Mouse (Mus musculus): ENCODE data around the gene Agps. TPM values are rescaled to one million over a fixed set of nuclear protein-coding genes. Genes with fewer than 3 reads are reported as not detected.

Gene Agps
- polyA plus RNA-seq, 1 experiment from 2014 or later = 32.5 TPM

- no peaks in the 10 kb centered on the region for H3K36me3 ChIP-seq (ENCODE audit: control insufficient read depth, insufficient read depth, low read length)
- no peak overlapping the region for H3K27ac ChIP-seq (replicated peaks; ENCODE audit: low read depth, low read length)
These were observed 26.2 kb upstream of the Agps start for GRCm38 (mm10) chr2:75805767-75806166.

GRCm38 (mm10) chr2:75806891-75807290 lies 25.1 kb upstream of the Agps start:
- H3K27me3 ChIP-seq (replicated peaks; ENCODE audit: control insufficient read depth, insufficient read depth, low read length) = no peaks in the 10 kb centered on the region
- no peak overlapping the region for H3K27ac ChIP-seq (replicated peaks; ENCODE audit: low read depth, low read length)
- H3K9me3 ChIP-seq (ENCODE audit: control insufficient read depth, low read length) = no peaks in the 10 kb centered on the region
- no peaks in the 10 kb centered on the region for H3K4me1 ChIP-seq (ENCODE audit: control insufficient read depth, insufficient read depth, low read length)
- H3K9ac ChIP-seq (ENCODE audit: low read depth, low read length) = no peak overlapping the region
- H3K4me2 ChIP-seq (ENCODE audit: low read depth, low read length) = no peak overlapping the region
- ATAC-seq (ENCODE audit: low read depth) (no peak), DNase-seq (ENCODE audit: low spot score) (no peak)
- H3K4me3 ChIP-seq (ENCODE audit: low read depth, low read length) = no peak overlapping the region
- WGBS = 93% methylated on average over 3 of the region's 3 CpGs
- no peaks in the 10 kb centered on the region for H3K36me3 ChIP-seq (ENCODE audit: control insufficient read depth, insufficient read depth, low read length)

More at GRCm38 (mm10) chr2:75805767-75806166, 26.2 kb upstream of the Agps start:
- Histone ChIP-seq H3K4me2 (ENCODE audit: low read depth, low read length) (no peak overlapping the region), H3K9me3 (ENCODE audit: control insufficient read depth, low read length) (no peaks in the 10 kb centered on the region), H3K9ac (ENCODE audit: low read depth, low read length) (no peak overlapping the region), H3K4me1 (ENCODE audit: control insufficient read depth, insufficient read depth, low read length) (no peaks in the 10 kb centered on the region), H3K4me3 (ENCODE audit: low read depth, low read length) (no peak overlapping the region), H3K27me3 (replicated peaks; ENCODE audit: control insufficient read depth, insufficient read depth, low read length) (no peaks in the 10 kb centered on the region)
- ATAC-seq (ENCODE audit: low read depth) (no peak), DNase-seq (ENCODE audit: low spot score) (no peak)
- 88% methylated on average over 6 of the region's 6 CpGs for WGBS

- H3K9ac ChIP-seq (ENCODE audit: low read depth, low read length) = no peak overlapping the region
- no peaks in the 10 kb centered on the region for H3K36me3 ChIP-seq (ENCODE audit: control insufficient read depth, insufficient read depth, low read length)
- 94% methylated on average over 5 of the region's 5 CpGs for WGBS
- no peaks in the 10 kb centered on the region for H3K4me1 ChIP-seq (ENCODE audit: control insufficient read depth, insufficient read depth, low read length)
- no peaks in the 10 kb centered on the region for H3K27me3 ChIP-seq (replicated peaks; ENCODE audit: control insufficient read depth, insufficient read depth, low read length)
- DNase-seq (ENCODE audit: low spot score) (no peak), ATAC-seq (ENCODE audit: low read depth) (no peak)
- no peak overlapping the region for H3K4me2 ChIP-seq (ENCODE audit: low read depth, low read length)
- no peak overlapping the region for H3K27ac ChIP-seq (replicated peaks; ENCODE audit: low read depth, low read length)
- H3K4me3 ChIP-seq (ENCODE audit: low read depth, low read length) = no peak overlapping the region
- no peaks in the 10 kb centered on the region for H3K9me3 ChIP-seq (ENCODE audit: control insufficient read depth, low read length)
These were observed 24.5 kb upstream of the Agps start for GRCm38 (mm10) chr2:75807460-75807859.

GRCm38 (mm10) chr2:75814880-75815279 lies 17.1 kb upstream of the Agps start:
- Histone ChIP-seq H3K4me3 (ENCODE audit: low read depth, low read length) (no peak overlapping the region), H3K27ac (replicated peaks; ENCODE audit: low read depth, low read length) (no peak overlapping the region), H3K4me1 (ENCODE audit: control insufficient read depth, insufficient read depth, low read length) (no peaks in the 10 kb centered on the region; the same call in 1 of the 2 replicates), H3K4me2 (ENCODE audit: low read depth, low read length) (no peak overlapping the region), H3K36me3 (ENCODE audit: control insufficient read depth, insufficient read depth, low read length) (no peaks in the 10 kb centered on the region), H3K9ac (ENCODE audit: low read depth, low read length) (no peak overlapping the region), H3K9me3 (ENCODE audit: control insufficient read depth, low read length) (no peaks in the 10 kb centered on the region), H3K27me3 (replicated peaks; ENCODE audit: control insufficient read depth, insufficient read depth, low read length) (no peaks in the 10 kb centered on the region)
- ATAC-seq (ENCODE audit: low read depth) (no peak), DNase-seq (ENCODE audit: low spot score) (no peak)
- WGBS = 59% methylated on average over 13 of the region's 13 CpGs

GRCm38 (mm10) chr2:75815521-75815920 lies 16.5 kb upstream of the Agps start:
- 54% methylated on average over 8 of the region's 8 CpGs for WGBS

GRCm38 (mm10) chr2:75816673-75817072 lies 15.3 kb upstream of the Agps start:
- H3K27ac ChIP-seq (replicated peaks; ENCODE audit: low read depth, low read length) = no peak overlapping the region
- H3K4me3 ChIP-seq (ENCODE audit: low read depth, low read length) = no peak overlapping the region
- WGBS = 81% methylated on average over 6 of the region's 6 CpGs
- no peak overlapping the region for H3K9ac ChIP-seq (ENCODE audit: low read depth, low read length)
- H3K27me3 ChIP-seq (replicated peaks; ENCODE audit: control insufficient read depth, insufficient read depth, low read length) = no peaks in the 10 kb centered on the region
- no peaks in the 10 kb centered on the region for H3K9me3 ChIP-seq (ENCODE audit: control insufficient read depth, low read length)
- ATAC-seq (ENCODE audit: low read depth) (no peak), DNase-seq (ENCODE audit: low spot score) (no peak)
- no peaks in the 10 kb centered on the region for H3K36me3 ChIP-seq (ENCODE audit: control insufficient read depth, insufficient read depth, low read length)
- no peak overlapping the region for H3K4me2 ChIP-seq (ENCODE audit: low read depth, low read length)
- no peaks in the 10 kb centered on the region; the same call in 1 of the 2 replicates for H3K4me1 ChIP-seq (ENCODE audit: control insufficient read depth, insufficient read depth, low read length)

More at GRCm38 (mm10) chr2:75815521-75815920, 16.5 kb upstream of the Agps start:
- H3K9ac ChIP-seq (ENCODE audit: low read depth, low read length) = no peak overlapping the region
- no peak overlapping the region for H3K4me3 ChIP-seq (ENCODE audit: low read depth, low read length)
- no peak for ATAC-seq (ENCODE audit: low read depth)
- no peaks in the 10 kb centered on the region for H3K9me3 ChIP-seq (ENCODE audit: control insufficient read depth, low read length)
- H3K36me3 ChIP-seq (ENCODE audit: control insufficient read depth, insufficient read depth, low read length) = no peaks in the 10 kb centered on the region
- H3K4me1 ChIP-seq (ENCODE audit: control insufficient read depth, insufficient read depth, low read length) = no peaks in the 10 kb centered on the region; the same call in 1 of the 2 replicates
- H3K4me2 ChIP-seq (ENCODE audit: low read depth, low read length) = no peak overlapping the region
- H3K27ac ChIP-seq (replicated peaks; ENCODE audit: low read depth, low read length) = no peak overlapping the region
- no peaks in the 10 kb centered on the region for H3K27me3 ChIP-seq (replicated peaks; ENCODE audit: control insufficient read depth, insufficient read depth, low read length)
- DNase-seq (ENCODE audit: low spot score) = no peak

- Histone ChIP-seq H3K9ac (ENCODE audit: low read depth, low read length) (no peak overlapping the region), H3K9me3 (ENCODE audit: control insufficient read depth, low read length) (no peaks in the 10 kb centered on the region), H3K4me2 (ENCODE audit: low read depth, low read length) (no peak overlapping the region), H3K4me1 (ENCODE audit: control insufficient read depth, insufficient read depth, low read length) (no peaks in the 10 kb centered on the region; the same call in 1 of the 2 replicates), H3K27me3 (replicated peaks; ENCODE audit: control insufficient read depth, insufficient read depth, low read length) (no peaks in the 10 kb centered on the region), H3K27ac (replicated peaks; ENCODE audit: low read depth, low read length) (no peak overlapping the region), H3K36me3 (ENCODE audit: control insufficient read depth, insufficient read depth, low read length) (no peaks in the 10 kb centered on the region), H3K4me3 (ENCODE audit: low read depth, low read length) (no peak overlapping the region)
- WGBS = 78% methylated on average over 7 of the region's 7 CpGs
- DNase-seq (ENCODE audit: low spot score) = no peak
- no peak for ATAC-seq (ENCODE audit: low read depth)
These were observed 13.3 kb upstream of the Agps start for GRCm38 (mm10) chr2:75818719-75819118.

GRCm38 (mm10) chr2:75819796-75820195 lies 12.2 kb upstream of the Agps start:
- no peak overlapping the region for H3K4me3 ChIP-seq (ENCODE audit: low read depth, low read length)
- no peaks in the 10 kb centered on the region for H3K36me3 ChIP-seq (ENCODE audit: control insufficient read depth, insufficient read depth, low read length)
- H3K4me1 ChIP-seq (ENCODE audit: control insufficient read depth, insufficient read depth, low read length) = no peaks in the 10 kb centered on the region; the same call in 1 of the 2 replicates
- H3K9me3 ChIP-seq (ENCODE audit: control insufficient read depth, low read length) = no peaks in the 10 kb centered on the region
- H3K27me3 ChIP-seq (replicated peaks; ENCODE audit: control insufficient read depth, insufficient read depth, low read length) = no peaks in the 10 kb centered on the region
- ATAC-seq (ENCODE audit: low read depth) = no peak
- 89% methylated on average over 3 of the region's 3 CpGs for WGBS
- no peak overlapping the region for H3K27ac ChIP-seq (replicated peaks; ENCODE audit: low read depth, low read length)
- DNase-seq (ENCODE audit: low spot score) = no peak
- no peak overlapping the region for H3K4me2 ChIP-seq (ENCODE audit: low read depth, low read length)
- H3K9ac ChIP-seq (ENCODE audit: low read depth, low read length) = no peak overlapping the region

- H3K9ac ChIP-seq (ENCODE audit: low read depth, low read length) = no peak overlapping the region
- H3K9me3 ChIP-seq (ENCODE audit: control insufficient read depth, low read length) = no peaks in the 10 kb centered on the region
- H3K4me1 ChIP-seq (ENCODE audit: control insufficient read depth, insufficient read depth, low read length) = no peaks in the 10 kb centered on the region
- no peak overlapping the region for H3K27ac ChIP-seq (replicated peaks; ENCODE audit: low read depth, low read length)
- DNase-seq (ENCODE audit: low spot score) (no peak), ATAC-seq (ENCODE audit: low read depth) (no peak)
- no peak overlapping the region for H3K4me2 ChIP-seq (ENCODE audit: low read depth, low read length)
- 87% methylated on average over 13 of the region's 13 CpGs for WGBS
- no peaks in the 10 kb centered on the region for H3K36me3 ChIP-seq (ENCODE audit: control insufficient read depth, insufficient read depth, low read length)
- H3K27me3 ChIP-seq (replicated peaks; ENCODE audit: control insufficient read depth, insufficient read depth, low read length) = no peaks in the 10 kb centered on the region
- no peak overlapping the region for H3K4me3 ChIP-seq (ENCODE audit: low read depth, low read length)
These were observed 9.8 kb upstream of the Agps start for GRCm38 (mm10) chr2:75821971-75822751.

All from embryonic facial prominence, embryonic 14.5 days (tissue).